Mouse (Mus musculus) thymus, adult 2 months (tissue): ENCODE measurements around the gene Zscan10.

Source experiments
- CTCF ChIP-seq: fragments of 200-500 bp; IDR thresholded peaks from 2 replicates; pipeline ENCODE4 v1.5.1; 2012; ENCODE audit warnings: mild to moderate bottlenecking, control low read depth, low read length, moderate library complexity, borderline replicate concordance; ENCODE audit not compliant: control insufficient read depth, poor library complexity, insufficient read depth; ENCODE audit errors: extremely low read depth
- POLR2A ChIP-seq: fragments of 200-500 bp; IDR thresholded peaks from 2 replicates; pipeline ENCODE4 v1.6.1; 2012; ENCODE audit warnings: mild to moderate bottlenecking, low read length, control low read depth, moderate library complexity; ENCODE audit not compliant: control insufficient read depth, poor library complexity, insufficient read depth; ENCODE audit errors: extremely low read depth

GRCm38 (mm10) chr17:23592208-23592925 is 8.3 kb upstream of the Zscan10 start:
- TF ChIP-seq CTCF (no peak), POLR2A (no peak)
